Mouse (Mus musculus): ENCODE measurements around the gene Tubd1. TPM values are rescaled to one million over a fixed set of nuclear protein-coding genes. Genes with fewer than 3 reads are reported as not detected.
A peak's percentile ranks its signal among the peaks of the same experiment; 100 is the strongest.

The Tubd1 gene
- polyA plus RNA-seq, 1 experiment from 2014 or later = 14.1 TPM

DNA sequence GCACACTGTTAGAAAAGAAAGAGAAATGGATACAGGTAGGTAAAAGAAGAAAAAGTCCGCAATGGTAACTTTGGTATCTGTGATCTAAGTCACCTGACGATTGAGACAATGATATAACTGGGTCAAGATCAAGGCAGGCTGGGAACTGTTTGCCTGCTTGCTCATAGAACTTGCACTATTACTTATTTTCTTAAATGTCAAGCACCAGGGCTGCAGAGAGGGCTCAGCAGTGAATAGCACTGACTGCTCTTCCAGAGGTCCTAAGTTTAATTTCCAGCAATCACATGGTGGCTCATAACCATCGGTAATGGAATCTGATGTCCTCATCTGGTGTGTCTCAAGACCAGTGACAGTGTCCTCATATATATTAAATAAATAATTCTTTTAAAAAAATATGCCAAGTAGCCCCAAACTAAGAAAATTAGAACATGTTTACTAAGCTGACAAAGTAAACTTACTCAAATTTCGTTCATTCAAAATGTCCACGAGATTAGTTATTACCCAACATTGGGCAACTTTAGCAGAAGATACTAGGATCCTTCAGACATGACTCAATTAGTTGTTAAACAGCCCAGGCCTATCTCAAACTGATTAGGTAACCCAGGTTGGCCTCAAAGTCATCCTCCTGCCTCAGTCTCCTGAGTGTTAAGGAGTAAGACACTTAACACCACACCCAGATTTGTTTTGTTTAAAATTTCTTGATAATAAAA is 10.4 kb upstream of the Tubd1 start:
- Histone ChIP-seq H3K4me1 (no peaks in the 10 kb centered on the region), H3K27ac (no peak overlapping the region), H3K4me3 (no peak overlapping the region), H3K9me3 (0 out of 2 replicates have a peak, but pooled peaks cover 3% of the 10 kb centered on the region), H3K27me3 (ENCODE audit: poor library complexity, severe bottlenecking) (no peaks in the 10 kb centered on the region), H3K36me3 (replicated peaks) (peaks cover 63% of the 10 kb centered on the region)
- 95% methylated on average over 5 of the region's 5 CpGs for WGBS
- DNase-seq (ENCODE audit: extremely low spot score, low spot score) = no peak

DNA sequence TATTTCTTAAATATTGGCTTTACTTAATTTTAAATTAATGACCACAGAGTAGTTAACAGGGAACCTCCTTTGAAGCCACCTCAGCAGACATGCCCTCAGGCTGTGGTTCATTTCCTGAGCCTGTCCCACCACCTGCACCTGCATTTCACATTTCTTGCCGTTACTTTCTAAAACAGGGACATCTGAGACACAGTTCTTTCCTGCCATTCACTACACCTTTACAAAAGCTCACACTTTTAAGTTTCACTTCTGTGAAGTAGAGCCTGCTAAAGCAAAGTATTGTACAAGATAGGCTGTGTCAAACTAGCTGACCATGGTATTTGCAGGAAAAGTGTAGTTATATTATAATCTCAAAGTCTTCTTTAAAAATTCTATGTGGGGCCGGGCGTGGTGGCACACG is 6.0 kb upstream of the Tubd1 start:
- WGBS = 94% methylated on average over 4 of the region's 4 CpGs
- H3K4me1 ChIP-seq = peaks cover 13% of the 10 kb centered on the region
- no peak overlapping the region for H3K27ac ChIP-seq
- DNase-seq (ENCODE audit: extremely low spot score, low spot score) = no peak
- no peak overlapping the region for H3K4me3 ChIP-seq
- H3K27me3 ChIP-seq (ENCODE audit: poor library complexity, severe bottlenecking) = no peaks in the 10 kb centered on the region
- H3K36me3 ChIP-seq (replicated peaks) = peaks cover 49% of the 10 kb centered on the region
- H3K9me3 ChIP-seq = 0 out of 2 replicates have a peak, but pooled peaks cover 3% of the 10 kb centered on the region

DNA sequence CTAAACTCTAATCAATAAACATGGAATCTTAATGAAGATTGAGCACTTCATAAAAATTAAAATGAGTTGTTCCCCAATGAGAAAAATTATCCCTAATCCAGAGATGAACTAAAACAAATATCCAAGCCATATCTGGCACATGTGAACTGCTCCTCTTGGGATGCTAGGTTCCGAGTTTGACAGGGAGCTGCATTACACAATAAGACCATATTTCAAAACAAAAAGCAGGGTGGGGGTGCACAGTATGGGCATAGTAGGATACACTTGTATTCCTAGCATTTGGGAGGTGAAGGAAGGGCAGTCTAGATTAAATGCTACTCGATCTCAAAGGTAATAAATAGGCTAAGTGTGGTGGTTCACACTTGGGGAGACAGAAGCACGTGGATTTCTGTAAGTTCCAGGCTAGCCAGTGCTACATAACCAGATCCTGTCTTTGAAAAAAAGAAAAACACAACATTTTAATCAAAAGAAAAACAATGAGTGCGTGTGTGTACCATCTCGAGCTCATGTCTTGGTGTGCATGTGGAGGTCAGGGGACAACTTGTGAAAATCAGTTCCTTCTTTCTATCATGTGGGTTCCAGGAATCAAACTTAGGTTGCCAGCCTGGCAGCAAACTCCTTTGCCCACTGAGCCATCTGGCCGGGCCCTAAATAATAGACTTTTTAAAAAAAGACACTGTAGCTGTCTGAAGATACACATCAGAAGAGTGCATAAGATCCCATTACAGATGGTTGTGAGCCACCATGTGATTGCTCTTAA is 4.9 kb upstream of the Tubd1 start:
- 91% methylated on average over 6 of the region's 6 CpGs for WGBS
- DNase-seq (ENCODE audit: extremely low spot score, low spot score) = no peak

GRCm38 (mm10) chr11:86540476-86540845 is 4.3 kb upstream of the Tubd1 start:
- no peak for DNase-seq (ENCODE audit: extremely low spot score, low spot score)
- Histone ChIP-seq H3K4me3 (no peak overlapping the region), H3K27ac (no peak overlapping the region), H3K9me3 (0 out of 2 replicates have a peak, but pooled peaks cover 3% of the 10 kb centered on the region), H3K27me3 (ENCODE audit: poor library complexity, severe bottlenecking) (no peaks in the 10 kb centered on the region), H3K4me1 (peaks cover 20% of the 10 kb centered on the region), H3K36me3 (replicated peaks) (peaks cover 35% of the 10 kb centered on the region)
- WGBS = 96% methylated on average over 2 of the region's 2 CpGs

More for the DNA sequence above, 4.9 kb upstream of the Tubd1 start:
- no peak overlapping the region for H3K27ac ChIP-seq
- H3K4me1 ChIP-seq = peaks cover 17% of the 10 kb centered on the region
- H3K27me3 ChIP-seq (ENCODE audit: poor library complexity, severe bottlenecking) = no peaks in the 10 kb centered on the region
- no peak overlapping the region for H3K4me3 ChIP-seq
- peaks cover 38% of the 10 kb centered on the region for H3K36me3 ChIP-seq (replicated peaks)
- H3K9me3 ChIP-seq = 0 out of 2 replicates have a peak, but pooled peaks cover 3% of the 10 kb centered on the region

DNA sequence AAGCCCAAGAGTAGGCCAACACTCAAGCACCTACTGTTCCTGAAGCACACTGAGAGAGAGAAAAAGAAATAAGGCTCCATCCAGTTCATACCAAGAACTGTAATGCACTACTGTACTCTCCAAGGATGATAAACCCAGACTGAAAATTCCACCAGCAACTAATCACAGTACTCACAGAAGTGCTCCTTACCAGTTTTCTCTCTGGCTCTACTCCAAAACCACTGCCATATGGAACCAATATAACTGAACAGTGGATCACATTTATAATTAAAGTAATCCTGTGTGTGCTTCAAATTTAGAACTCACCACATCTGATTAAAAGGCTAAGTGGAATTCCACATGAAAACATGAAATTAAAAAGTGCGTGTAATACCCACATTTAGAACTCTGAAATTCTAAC is 1.9 kb upstream of the Tubd1 start:
- WGBS = 86% methylated on average over 1 of the region's 1 CpGs
- Histone ChIP-seq H3K4me3 (no peak overlapping the region), H3K9me3 (0 out of 2 replicates have a peak, but pooled peaks cover 3% of the 10 kb centered on the region), H3K36me3 (replicated peaks) (peaks cover 32% of the 10 kb centered on the region), H3K4me1 (peaks cover 24% of the 10 kb centered on the region), H3K27ac (no peak overlapping the region), H3K27me3 (ENCODE audit: poor library complexity, severe bottlenecking) (no peaks in the 10 kb centered on the region)
- no peak for DNase-seq (ENCODE audit: extremely low spot score, low spot score)

GRCm38 (mm10) chr11:86543960-86544638 is 692 bp upstream of the Tubd1 start:
- no peaks in the 10 kb centered on the region for H3K27me3 ChIP-seq (ENCODE audit: poor library complexity, severe bottlenecking)
- no peaks in the 10 kb centered on the region for H3K9me3 ChIP-seq
- peaks cover 27% of the 10 kb centered on the region for H3K36me3 ChIP-seq (replicated peaks)
- peak overlapping the region; percentile 96 for H3K27ac ChIP-seq
- no peak for DNase-seq (ENCODE audit: extremely low spot score, low spot score)
- peaks cover 24% of the 10 kb centered on the region for H3K4me1 ChIP-seq
- H3K4me3 ChIP-seq = peak overlapping the region; percentile 97
- 1% methylated on average over 42 of the region's 50 CpGs for WGBS

GRCm38 (mm10) chr11:86545556-86545955 is 765 bp downstream of the Tubd1 start:
- Histone ChIP-seq H3K9me3 (no peaks in the 10 kb centered on the region), H3K27ac (peak overlapping the region; percentile 96; the same call in 1 of the 2 replicates), H3K36me3 (replicated peaks) (peaks cover 32% of the 10 kb centered on the region), H3K27me3 (ENCODE audit: poor library complexity, severe bottlenecking) (no peaks in the 10 kb centered on the region), H3K4me3 (peak overlapping the region; percentile 97), H3K4me1 (peaks cover 24% of the 10 kb centered on the region)
- 80% methylated on average over 8 of the region's 8 CpGs for WGBS
- DNase-seq (ENCODE audit: extremely low spot score, low spot score) = no peak

DNA sequence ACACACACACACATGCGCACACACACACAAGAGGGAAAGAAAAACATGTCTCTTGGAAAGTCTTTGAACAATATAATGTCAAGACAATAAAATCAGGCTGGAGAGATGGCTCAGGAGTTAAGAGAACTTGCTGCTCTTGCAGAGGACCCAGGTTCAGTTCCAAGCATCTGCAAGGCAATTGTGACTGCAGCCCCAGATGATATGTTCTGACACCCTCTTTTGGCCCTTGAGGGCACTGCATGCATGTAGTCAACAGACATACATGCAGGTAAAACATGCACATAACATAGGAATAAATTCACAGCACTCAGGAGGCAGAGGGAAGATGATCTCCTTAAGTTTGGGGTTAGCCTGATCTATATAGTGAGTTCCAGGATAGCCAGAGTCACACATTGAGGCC is 2.6 kb downstream of the Tubd1 start:
- no peaks in the 10 kb centered on the region for H3K9me3 ChIP-seq
- no peaks in the 10 kb centered on the region for H3K27me3 ChIP-seq (ENCODE audit: poor library complexity, severe bottlenecking)
- DNase-seq (ENCODE audit: extremely low spot score, low spot score) = no peak
- WGBS = 100% methylated on average over 1 of the region's 1 CpGs
- peaks cover 24% of the 10 kb centered on the region for H3K4me1 ChIP-seq
- no peak overlapping the region for H3K4me3 ChIP-seq
- no peak overlapping the region for H3K27ac ChIP-seq
- H3K36me3 ChIP-seq (replicated peaks) = peaks cover 24% of the 10 kb centered on the region

GRCm38 (mm10) chr11:86553525-86553924 is 8.7 kb downstream of the Tubd1 start:
- H3K4me3 ChIP-seq = no peak overlapping the region
- H3K36me3 ChIP-seq (replicated peaks) = peaks cover 59% of the 10 kb centered on the region
- DNase-seq (ENCODE audit: extremely low spot score, low spot score) = no peak
- no peaks in the 10 kb centered on the region for H3K9me3 ChIP-seq
- no peak overlapping the region for H3K27ac ChIP-seq
- WGBS = 94% methylated on average over 6 of the region's 6 CpGs
- no peaks in the 10 kb centered on the region for H3K27me3 ChIP-seq (ENCODE audit: poor library complexity, severe bottlenecking)
- no peaks in the 10 kb centered on the region for H3K4me1 ChIP-seq

- Histone ChIP-seq H3K9me3 (no peaks in the 10 kb centered on the region), H3K4me1 (no peaks in the 10 kb centered on the region), H3K4me3 (no peak overlapping the region), H3K36me3 (replicated peaks) (peaks cover 65% of the 10 kb centered on the region), H3K27me3 (ENCODE audit: poor library complexity, severe bottlenecking) (no peaks in the 10 kb centered on the region), H3K27ac (no peak overlapping the region)
- DNase-seq (ENCODE audit: extremely low spot score, low spot score) = no peak
- 92% methylated on average over 4 of the region's 4 CpGs for WGBS
Observed at GRCm38 (mm10) chr11:86558258-86558657, 13.5 kb downstream of the Tubd1 start.

DNA sequence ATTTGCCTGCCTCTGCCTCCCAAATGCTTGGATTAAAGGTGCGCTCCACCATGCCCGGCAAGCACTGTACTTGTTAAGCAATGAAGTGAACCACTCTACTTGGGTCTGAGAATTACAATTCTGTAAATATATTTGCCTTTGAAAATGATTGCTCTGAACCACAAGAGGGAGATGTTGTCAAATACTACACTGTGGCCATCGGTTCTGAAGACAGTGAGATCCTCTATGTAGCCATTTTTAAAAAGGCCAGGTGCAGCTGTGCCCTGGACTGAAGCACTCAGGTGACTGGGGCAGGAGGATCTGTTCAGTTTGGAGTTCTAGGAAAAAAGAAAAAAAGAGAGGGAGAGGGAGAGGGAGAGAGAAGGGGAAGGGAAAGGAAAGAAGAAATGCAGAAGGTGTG is 23.6 kb downstream of the Tubd1 start:
- DNase-seq (ENCODE audit: extremely low spot score, low spot score) = no peak
- Histone ChIP-seq H3K9me3 (no peaks in the 10 kb centered on the region), H3K27ac (no peak overlapping the region), H3K4me3 (no peak overlapping the region), H3K36me3 (replicated peaks) (peaks cover 8% of the 10 kb centered on the region; the same call in 1 of the 2 replicates), H3K4me1 (peaks cover 14% of the 10 kb centered on the region), H3K27me3 (ENCODE audit: poor library complexity, severe bottlenecking) (no peaks in the 10 kb centered on the region)
- WGBS = 82% methylated on average over 3 of the region's 3 CpGs

GRCm38 (mm10) chr11:86570261-86570746 is 25.5 kb downstream of the Tubd1 start:
- peaks cover 8% of the 10 kb centered on the region; the same call in 1 of the 2 replicates for H3K36me3 ChIP-seq (replicated peaks)
- no peaks in the 10 kb centered on the region for H3K27me3 ChIP-seq (ENCODE audit: poor library complexity, severe bottlenecking)
- H3K27ac ChIP-seq = peak overlapping the region; percentile 58; the same call in 1 of the 2 replicates
- H3K4me1 ChIP-seq = peaks cover 15% of the 10 kb centered on the region
- WGBS = 63% methylated on average over 9 of the region's 9 CpGs
- H3K9me3 ChIP-seq = no peaks in the 10 kb centered on the region
- DNase-seq (ENCODE audit: extremely low spot score, low spot score) = peak; percentile 35
- no peak overlapping the region for H3K4me3 ChIP-seq

All from forebrain, embryonic 10.5 days (tissue).